Mouse (Mus musculus): ENCODE results near the gene Pofut1. TPM values are rescaled to one million over a fixed set of nuclear protein-coding genes. Genes with fewer than 3 reads are reported as not detected.
A peak's percentile ranks its signal among the peaks of the same experiment; 100 is the strongest.

The Pofut1 gene
- polyA plus RNA-seq, 1 experiment from 2014 or later: 5.2 TPM

DNA sequence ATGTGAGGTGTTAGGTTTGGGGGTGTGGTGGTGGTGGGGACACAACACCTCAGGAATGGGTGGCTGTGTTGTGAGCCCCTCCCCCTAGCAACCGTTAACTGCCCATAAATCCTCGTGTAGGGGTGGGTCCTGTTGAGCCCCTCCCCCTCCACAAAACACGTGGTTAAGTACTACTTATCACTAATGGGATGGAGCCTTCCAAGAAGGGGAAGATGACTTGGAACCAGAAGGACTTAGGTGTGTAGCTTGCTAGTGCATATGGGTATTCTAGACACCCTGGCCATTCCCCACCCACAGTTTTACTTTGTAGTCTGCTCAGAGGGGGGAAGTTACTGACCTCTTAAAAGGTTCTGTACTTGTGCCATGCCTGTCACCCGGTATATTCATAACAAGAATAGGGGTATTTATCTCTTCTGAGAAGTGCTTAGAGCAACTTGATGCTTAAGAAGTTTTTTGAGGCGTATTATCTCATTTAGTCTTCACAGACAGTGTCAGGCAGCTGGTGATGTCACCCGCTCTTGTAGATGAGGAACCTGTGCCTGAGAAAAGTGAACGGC, 51.0 kb downstream of the Pofut1 start:
- ATAC-seq: 0 out of 2 replicates have a peak, but pooled peaks have one; percentile 2
- no peak overlapping the region for H3K27ac ChIP-seq (ENCODE audit: low read length)
- WGBS: 49% methylated on average over 7 of the region's 7 CpGs

GRCm38 (mm10) chr2:153295196-153295595, 53.9 kb downstream of the Pofut1 start:
- 88% methylated on average over 4 of the region's 4 CpGs for WGBS
- no peak overlapping the region for H3K9ac ChIP-seq (ENCODE audit: low read depth, low read length)
- no peak overlapping the region for H3K4me3 ChIP-seq (ENCODE audit: low read depth, low read length)
- no peaks in the 10 kb centered on the region for H3K36me3 ChIP-seq (ENCODE audit: control insufficient read depth, insufficient read depth, low read length)
- no peak overlapping the region for H3K27ac ChIP-seq (ENCODE audit: low read length)
- H3K27me3 ChIP-seq (ENCODE audit: control insufficient read depth, insufficient read depth, low read depth, low read length): no peaks in the 10 kb centered on the region
- no peak for ATAC-seq
- H3K4me2 ChIP-seq (ENCODE audit: low read length): no peak overlapping the region
- H3K4me1 ChIP-seq (ENCODE audit: control insufficient read depth, insufficient read depth, low read length): peaks cover 17% of the 10 kb centered on the region
- H3K9me3 ChIP-seq (replicated peaks; ENCODE audit: control insufficient read depth, low read length, poor library complexity, severe bottlenecking): no peaks in the 10 kb centered on the region

More for the DNA sequence above, 51.0 kb downstream of the Pofut1 start:
- Histone ChIP-seq H3K4me2 (ENCODE audit: low read length) (peak overlapping the region; percentile 77), H3K9ac (ENCODE audit: low read depth, low read length) (no peak overlapping the region; the same call in 1 of the 2 replicates), H3K9me3 (replicated peaks; ENCODE audit: control insufficient read depth, low read length, poor library complexity, severe bottlenecking) (no peaks in the 10 kb centered on the region), H3K4me3 (ENCODE audit: low read depth, low read length) (peak overlapping the region; percentile 94), H3K27me3 (ENCODE audit: control insufficient read depth, insufficient read depth, low read depth, low read length) (no peaks in the 10 kb centered on the region), H3K36me3 (ENCODE audit: control insufficient read depth, insufficient read depth, low read length) (no peaks in the 10 kb centered on the region), H3K4me1 (ENCODE audit: control insufficient read depth, insufficient read depth, low read length) (peaks cover 20% of the 10 kb centered on the region)

DNA sequence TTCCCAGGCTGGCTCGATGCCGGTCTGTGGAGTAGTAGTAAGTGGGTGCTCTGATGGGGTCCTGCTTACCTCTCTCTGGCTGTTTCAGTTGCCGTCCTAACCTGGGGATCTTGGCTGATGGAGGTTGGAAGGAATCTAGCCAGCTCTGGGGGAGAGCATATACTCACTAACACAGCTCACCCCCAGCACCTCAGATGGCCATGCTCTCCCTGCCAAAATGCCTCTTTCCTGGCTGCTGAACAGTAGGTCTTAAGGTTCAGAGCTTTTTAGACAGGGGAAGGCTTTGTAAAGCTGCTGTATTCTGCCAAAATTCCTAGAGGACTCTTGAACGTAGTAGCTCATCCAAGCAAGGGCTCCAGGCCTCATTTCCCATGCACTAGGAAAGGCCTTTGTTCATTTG, 56.4 kb downstream of the Pofut1 start:
- Histone ChIP-seq H3K27me3 (ENCODE audit: control insufficient read depth, insufficient read depth, low read depth, low read length) (no peaks in the 10 kb centered on the region), H3K9me3 (replicated peaks; ENCODE audit: control insufficient read depth, low read length, poor library complexity, severe bottlenecking) (no peaks in the 10 kb centered on the region), H3K4me1 (ENCODE audit: control insufficient read depth, insufficient read depth, low read length) (peaks cover under 1% of the 10 kb centered on the region), H3K27ac (ENCODE audit: low read length) (no peak overlapping the region), H3K4me3 (ENCODE audit: low read depth, low read length) (no peak overlapping the region), H3K9ac (ENCODE audit: low read depth, low read length) (no peak overlapping the region), H3K36me3 (ENCODE audit: control insufficient read depth, insufficient read depth, low read length) (no peaks in the 10 kb centered on the region), H3K4me2 (ENCODE audit: low read length) (no peak overlapping the region)
- 77% methylated on average over 4 of the region's 4 CpGs for WGBS
- no peak for ATAC-seq

DNA sequence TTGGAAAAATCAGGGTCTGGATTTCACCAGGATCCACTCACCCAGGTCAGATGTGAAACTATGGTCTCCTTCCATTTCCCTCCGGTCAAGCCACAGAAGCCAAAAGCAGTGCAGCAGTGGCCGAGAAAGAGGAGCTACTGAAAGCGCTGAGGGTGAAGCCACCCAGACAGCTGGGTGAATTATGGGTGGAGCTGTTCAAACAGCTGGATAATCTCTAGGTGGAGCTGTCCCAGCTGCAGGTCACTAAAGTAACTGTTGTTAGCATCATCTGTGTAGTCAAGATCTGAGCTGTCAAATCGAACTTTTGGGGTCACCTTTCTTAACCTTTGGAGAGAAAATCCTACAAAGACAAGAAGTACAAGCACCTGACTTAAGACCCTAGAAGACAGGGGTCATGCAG, 57.1 kb downstream of the Pofut1 start:
- Histone ChIP-seq H3K27ac (ENCODE audit: low read length) (no peak overlapping the region), H3K4me3 (ENCODE audit: low read depth, low read length) (no peak overlapping the region), H3K27me3 (ENCODE audit: control insufficient read depth, insufficient read depth, low read depth, low read length) (no peaks in the 10 kb centered on the region), H3K36me3 (ENCODE audit: control insufficient read depth, insufficient read depth, low read length) (no peaks in the 10 kb centered on the region), H3K9me3 (replicated peaks; ENCODE audit: control insufficient read depth, low read length, poor library complexity, severe bottlenecking) (no peaks in the 10 kb centered on the region), H3K4me2 (ENCODE audit: low read length) (no peak overlapping the region), H3K9ac (ENCODE audit: low read depth, low read length) (no peak overlapping the region), H3K4me1 (ENCODE audit: control insufficient read depth, insufficient read depth, low read length) (no peaks in the 10 kb centered on the region)
- no peak for ATAC-seq
- WGBS: 81% methylated on average over 4 of the region's 4 CpGs

DNA sequence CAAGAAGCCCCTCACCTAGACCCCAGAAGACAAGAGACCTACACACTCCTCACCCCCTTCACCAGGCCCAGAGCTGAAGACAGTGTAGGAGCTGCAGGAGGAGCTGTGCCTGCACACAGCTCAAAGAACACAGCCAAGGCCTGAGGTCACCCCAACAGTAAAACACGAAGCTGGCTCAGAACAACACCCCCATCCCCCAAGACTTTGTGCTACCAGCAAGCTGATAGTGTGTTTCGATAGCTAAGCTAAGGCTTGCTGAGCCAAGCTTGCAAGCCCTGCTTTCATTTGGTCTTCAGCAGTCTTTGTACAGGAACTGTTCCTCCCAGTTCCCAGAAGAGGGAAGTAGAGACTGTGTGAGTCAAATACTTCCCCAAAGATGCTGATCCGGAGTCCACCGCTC, 57.5 kb downstream of the Pofut1 start:
- Histone ChIP-seq H3K9me3 (replicated peaks; ENCODE audit: control insufficient read depth, low read length, poor library complexity, severe bottlenecking) (no peaks in the 10 kb centered on the region), H3K4me2 (ENCODE audit: low read length) (no peak overlapping the region), H3K27me3 (ENCODE audit: control insufficient read depth, insufficient read depth, low read depth, low read length) (no peaks in the 10 kb centered on the region), H3K36me3 (ENCODE audit: control insufficient read depth, insufficient read depth, low read length) (no peaks in the 10 kb centered on the region), H3K4me3 (ENCODE audit: low read depth, low read length) (no peak overlapping the region), H3K4me1 (ENCODE audit: control insufficient read depth, insufficient read depth, low read length) (no peaks in the 10 kb centered on the region), H3K9ac (ENCODE audit: low read depth, low read length) (no peak overlapping the region), H3K27ac (ENCODE audit: low read length) (no peak overlapping the region)
- WGBS: 79% methylated on average over 4 of the region's 4 CpGs
- no peak for ATAC-seq

GRCm38 (mm10) chr2:153301123-153301522, 59.8 kb downstream of the Pofut1 start:
- H3K9me3 ChIP-seq (replicated peaks; ENCODE audit: control insufficient read depth, low read length, poor library complexity, severe bottlenecking): no peaks in the 10 kb centered on the region
- H3K4me2 ChIP-seq (ENCODE audit: low read length): no peak overlapping the region
- no peak for ATAC-seq
- H3K27ac ChIP-seq (ENCODE audit: low read length): no peak overlapping the region
- no peak overlapping the region for H3K9ac ChIP-seq (ENCODE audit: low read depth, low read length)
- no peaks in the 10 kb centered on the region for H3K4me1 ChIP-seq (ENCODE audit: control insufficient read depth, insufficient read depth, low read length)
- 95% methylated on average over 5 of the region's 5 CpGs for WGBS
- no peaks in the 10 kb centered on the region for H3K27me3 ChIP-seq (ENCODE audit: control insufficient read depth, insufficient read depth, low read depth, low read length)
- no peak overlapping the region for H3K4me3 ChIP-seq (ENCODE audit: low read depth, low read length)
- H3K36me3 ChIP-seq (ENCODE audit: control insufficient read depth, insufficient read depth, low read length): no peaks in the 10 kb centered on the region

DNA sequence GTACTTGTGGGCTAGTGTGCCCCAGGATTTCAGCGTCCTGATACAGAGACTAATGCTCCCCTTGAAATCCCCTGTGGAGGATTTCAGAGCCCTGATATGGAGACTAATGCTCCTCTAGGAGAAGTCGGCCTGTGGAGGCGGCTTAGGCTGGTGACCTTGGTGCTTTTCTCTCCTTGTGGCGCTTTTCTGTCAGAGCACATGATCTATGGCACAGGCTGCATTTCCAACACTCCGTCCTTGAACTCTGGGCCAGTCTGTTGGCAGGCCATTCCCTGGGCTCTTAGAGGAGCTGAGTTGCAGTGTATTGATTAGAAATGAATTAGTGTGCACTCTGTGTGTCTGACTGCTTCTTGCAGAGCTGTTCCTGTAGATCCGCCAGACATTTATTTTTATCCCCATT, 63.9 kb downstream of the Pofut1 start:
- H3K9ac ChIP-seq (ENCODE audit: low read depth, low read length): no peak overlapping the region
- no peaks in the 10 kb centered on the region for H3K9me3 ChIP-seq (replicated peaks; ENCODE audit: control insufficient read depth, low read length, poor library complexity, severe bottlenecking)
- ATAC-seq: no peak
- no peaks in the 10 kb centered on the region for H3K4me1 ChIP-seq (ENCODE audit: control insufficient read depth, insufficient read depth, low read length)
- WGBS: 77% methylated on average over 6 of the region's 6 CpGs
- H3K4me3 ChIP-seq (ENCODE audit: low read depth, low read length): no peak overlapping the region
- no peaks in the 10 kb centered on the region for H3K27me3 ChIP-seq (ENCODE audit: control insufficient read depth, insufficient read depth, low read depth, low read length)
- no peak overlapping the region for H3K4me2 ChIP-seq (ENCODE audit: low read length)
- no peaks in the 10 kb centered on the region for H3K36me3 ChIP-seq (ENCODE audit: control insufficient read depth, insufficient read depth, low read length)
- H3K27ac ChIP-seq (ENCODE audit: low read length): peak overlapping the region; percentile 28; the same call in 1 of the 2 replicates

DNA sequence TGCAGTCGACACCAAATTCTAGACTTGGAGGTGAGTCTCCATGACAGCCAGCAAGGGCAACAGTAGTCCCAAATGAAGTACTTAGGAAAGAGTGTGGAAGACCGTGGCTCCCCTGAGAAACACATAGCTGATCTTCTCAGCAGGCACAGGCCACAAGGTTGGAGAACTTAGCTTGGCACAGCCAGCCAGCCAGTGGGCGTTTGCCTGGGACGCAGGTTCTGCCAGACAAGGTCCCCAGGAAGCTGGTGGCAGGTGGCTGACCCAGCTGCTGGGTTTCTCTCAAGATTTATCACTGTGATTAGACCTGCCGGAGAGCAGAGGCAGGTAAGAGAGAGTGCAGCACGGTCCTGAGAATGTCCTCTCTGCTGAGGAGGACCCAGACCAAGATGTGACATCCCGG, 67.3 kb downstream of the Pofut1 start:
- 90% methylated on average over 7 of the region's 7 CpGs for WGBS
- no peak for ATAC-seq
- no peak overlapping the region for H3K27ac ChIP-seq (ENCODE audit: low read length)

DNA sequence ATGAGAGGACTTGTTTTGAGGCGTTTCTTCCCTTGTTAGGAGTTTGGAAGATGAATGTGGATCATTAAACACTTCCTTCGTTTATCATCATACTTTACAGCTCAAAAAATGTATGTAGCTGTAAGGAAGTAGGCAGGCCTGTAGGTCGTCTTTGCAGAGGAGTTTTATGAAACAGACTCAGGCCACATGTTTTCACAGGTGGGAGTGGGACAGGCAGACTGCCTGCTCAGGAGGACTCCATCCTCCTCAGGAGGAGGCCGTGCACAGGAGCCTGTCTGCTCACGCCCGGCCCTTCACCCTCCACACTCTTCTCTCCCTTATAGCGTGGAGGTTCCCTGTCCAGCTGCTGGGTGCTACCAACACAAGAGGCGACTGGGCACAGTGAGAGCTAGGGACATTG, 67.8 kb downstream of the Pofut1 start:
- Histone ChIP-seq H3K27ac (ENCODE audit: low read length) (no peak overlapping the region), H3K4me1 (ENCODE audit: control insufficient read depth, insufficient read depth, low read length) (no peaks in the 10 kb centered on the region), H3K4me2 (ENCODE audit: low read length) (no peak overlapping the region), H3K4me3 (ENCODE audit: low read depth, low read length) (no peak overlapping the region), H3K9ac (ENCODE audit: low read depth, low read length) (no peak overlapping the region), H3K36me3 (ENCODE audit: control insufficient read depth, insufficient read depth, low read length) (no peaks in the 10 kb centered on the region), H3K9me3 (replicated peaks; ENCODE audit: control insufficient read depth, low read length, poor library complexity, severe bottlenecking) (no peaks in the 10 kb centered on the region), H3K27me3 (ENCODE audit: control insufficient read depth, insufficient read depth, low read depth, low read length) (no peaks in the 10 kb centered on the region)
- 80% methylated on average over 8 of the region's 8 CpGs for WGBS
- ATAC-seq: no peak

More for the DNA sequence above, 67.3 kb downstream of the Pofut1 start:
- Histone ChIP-seq H3K9me3 (replicated peaks; ENCODE audit: control insufficient read depth, low read length, poor library complexity, severe bottlenecking) (no peaks in the 10 kb centered on the region), H3K4me1 (ENCODE audit: control insufficient read depth, insufficient read depth, low read length) (no peaks in the 10 kb centered on the region), H3K27me3 (ENCODE audit: control insufficient read depth, insufficient read depth, low read depth, low read length) (no peaks in the 10 kb centered on the region), H3K9ac (ENCODE audit: low read depth, low read length) (no peak overlapping the region), H3K4me2 (ENCODE audit: low read length) (no peak overlapping the region), H3K4me3 (ENCODE audit: low read depth, low read length) (no peak overlapping the region), H3K36me3 (ENCODE audit: control insufficient read depth, insufficient read depth, low read length) (no peaks in the 10 kb centered on the region)

Data from midbrain, embryonic 16.5 days (tissue).